10 mouse cellular contexts compared by ENCODE assay signal in the genomic region with DNA sequence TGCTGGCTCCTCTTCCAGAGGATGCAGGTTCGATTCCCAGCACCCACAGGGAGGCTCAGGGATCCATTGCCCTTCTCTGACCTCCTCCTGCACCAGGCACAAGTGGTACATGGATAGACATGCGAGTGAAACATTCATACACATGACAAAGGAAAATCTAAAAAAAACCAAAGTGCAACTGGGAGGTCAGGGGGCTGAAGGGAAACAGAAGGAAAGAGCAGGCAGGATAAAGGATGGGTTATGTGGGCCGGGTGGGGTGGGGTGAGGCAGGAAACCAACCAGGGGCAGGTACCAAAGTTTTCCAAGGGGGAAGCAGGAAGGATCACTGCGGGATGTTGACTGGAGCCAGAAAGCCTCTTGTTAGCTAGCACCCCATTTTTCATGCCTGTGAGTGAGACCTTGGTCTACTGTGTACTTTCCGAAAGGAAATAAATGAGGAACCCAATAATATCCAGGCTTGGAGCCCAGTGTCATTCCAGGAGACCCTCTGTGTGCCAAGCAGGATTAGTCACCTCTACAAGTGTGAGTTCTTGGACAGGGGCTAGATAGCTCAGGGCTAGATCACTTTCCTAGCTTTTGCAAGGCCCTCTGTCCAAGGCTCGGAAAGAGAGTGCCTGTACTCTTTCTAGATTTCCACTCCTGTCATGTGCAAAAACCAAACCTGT. TPM values are rescaled to one million over a fixed set of nuclear protein-coding genes. Genes with fewer than 3 reads are reported as not detected.
DNase-seq lines count a peak whose midpoint lies in the region; ATAC-seq and TF ChIP-seq lines count a peak whose summit lies in the region.
"Had no signal": no experiment of that assay in that cellular context is flagged by ENCODE, and none has a peak within 500 bp of the region (broad histone marks: within the 10 kb centered on the region; RNA-seq: fewer than 3 reads in every experiment).

No protein-coding gene starts in this region.

- WGBS in lung, embryonic 14.5 days = 25% methylated on average over 6 of the region's 6 CpGs
- WGBS in small intestine, adult 2 months = 34% methylated on average over 6 of the region's 6 CpGs

- intact Hi-C loops in left cerebral cortex, postnatal 10 days (cut with DNase I) = no loop called here

- ATAC-seq in lung, embryonic 14.5 days (ENCODE audit: insufficient read depth) = peak; percentile 53; the same call in 1 of the 2 replicates

- TF ChIP-seq POLR2A in small intestine, adult 2 months (IDR thresholded peaks at IDR 0.05; ENCODE audit: low read depth, low read length) = no peak

- H3K4me2 ChIP-seq in lung, embryonic 14.5 days = peak overlapping the region; percentile 26; the same call in 1 of the 2 replicates

- no peak overlapping the region for H3K9ac ChIP-seq in lung, embryonic 14.5 days

- H3K36me3 ChIP-seq in lung, embryonic 14.5 days (ENCODE audit: insufficient read depth) = no peaks in the 10 kb centered on the region
- H3K36me3 ChIP-seq in small intestine, adult 2 months (ENCODE audit: control insufficient read depth, insufficient read depth, low read length) = no peaks in the 10 kb centered on the region

- H3K27me3 ChIP-seq in lung, embryonic 14.5 days (ENCODE audit: insufficient read depth, low read length) = no peaks in the 10 kb centered on the region
- no peaks in the 10 kb centered on the region for H3K27me3 ChIP-seq in small intestine, adult 2 months (ENCODE audit: control insufficient read depth, insufficient read depth, low read length)
- H3K27me3 ChIP-seq: Patski had no signal

- TF ChIP-seq CTCF in lung, embryonic 14.5 days (IDR thresholded peaks at IDR 0.05; ENCODE audit: low read depth) = no peak
- no peak for TF ChIP-seq CTCF in small intestine, adult 2 months (IDR thresholded peaks at IDR 0.05; ENCODE audit: extremely low read depth, insufficient read length, insufficient replicate concordance, low read depth, low read length)

- no peaks in the 10 kb centered on the region for H3K9me3 ChIP-seq in lung, embryonic 14.5 days (ENCODE audit: low read depth, low read length)

- peak; percentile 60 for DNase-seq in lung, embryonic 14.5 days
- no peak for DNase-seq in lung, adult 18-20 months
- DNase-seq in gastrocnemius, adult 8-10 months (ENCODE audit: low spot score in 2 of 2) = peak; percentile 51 to 60
- DNase-seq in kidney, adult 9 months = peak; percentile 32
- no peak for DNase-seq in retina, postnatal 1 day
- no peak for DNase-seq in urinary bladder, postnatal 4 days (ENCODE audit: low spot score in 2 of 2)
- DNase-seq in left cerebral cortex, postnatal 10 days (ENCODE audit: extremely low spot score in 1 of 2, low spot score in 2 of 2) = no peak
- DNase-seq: liver had no signal

- H3K4me3 ChIP-seq in lung, embryonic 14.5 days (ENCODE audit: low read depth, low read length) = no peak overlapping the region
- no peak overlapping the region for H3K4me3 ChIP-seq in small intestine, adult 2 months (ENCODE audit: low read depth, low read length)

- peaks cover 22% of the 10 kb centered on the region for H3K4me1 ChIP-seq in lung, embryonic 14.5 days (ENCODE audit: insufficient read depth)
- peaks cover 50% of the 10 kb centered on the region for H3K4me1 ChIP-seq in small intestine, adult 2 months (ENCODE audit: control insufficient read depth, insufficient read depth, insufficient read length, low read length)

- H3K27ac ChIP-seq in lung, embryonic 14.5 days (ENCODE audit: low read depth) = peak overlapping the region; percentile 79
- peak overlapping the region; percentile 93 for H3K27ac ChIP-seq in small intestine, adult 2 months (ENCODE audit: insufficient read depth, low read depth, low read length)

RNA-seq across cellular contexts. Expression of gene Gcnt3, which starts 11.0 kb away (rescaled TPM):
- 0.18 and 0.21 TPM in 2 replicates for polyA plus RNA-seq in lung, embryonic 14.5 days (2014; fragmentation: Nextera tagmentation; extraction: Ambion mirVana)
- not detected for total RNA-seq in gastrocnemius, adult 8-10 months (2022)
- 5.6 and 9.8 TPM in 2 replicates for polyA plus RNA-seq in small intestine, adult 2 months (2012; rRNA removed)
- total RNA-seq in left cerebral cortex, postnatal 10 days (2021) = not detected

RNA-seq across cellular contexts. Expression of gene Gtf2a2, which starts 36.5 kb away (rescaled TPM):
- 223 and 228 TPM in 2 replicates for polyA plus RNA-seq in lung, embryonic 14.5 days (2014; fragmentation: Nextera tagmentation; extraction: Ambion mirVana)
- 10 to 100 TPM; 51.5 to 60.3 (median 56.9) TPM for total RNA-seq in gastrocnemius, adult 8-10 months (2022)
- 9.2 and 10.1 TPM in 2 replicates for polyA plus RNA-seq in small intestine, adult 2 months (2012; rRNA removed)
- total RNA-seq in left cerebral cortex, postnatal 10 days (2021) = 10 to 100 TPM; 66.9 to 77.5 TPM

RNA-seq across cellular contexts. Expression of gene Bnip2, which starts 59.6 kb away (rescaled TPM):
- 129 and 139 TPM in 2 replicates for polyA plus RNA-seq in lung, embryonic 14.5 days (2014; fragmentation: Nextera tagmentation; extraction: Ambion mirVana)
- 10 to 100 TPM; 77.2 to 83.2 (median 79.7) TPM for total RNA-seq in gastrocnemius, adult 8-10 months (2022)
- polyA plus RNA-seq in small intestine, adult 2 months (2012; rRNA removed) = 4.1 and 5.7 TPM in 2 replicates
- total RNA-seq in left cerebral cortex, postnatal 10 days (2021) = 10 to 100 TPM; 37.2 to 45.1 TPM

Comparison
In these comparisons a context has a peak if more than half of its experiments do, and no peak if none do; other contexts are left out.
1. DNase-seq: peak in lung, embryonic 14.5 days (single experiment), gastrocnemius, adult 8-10 months (2 of 2) and kidney, adult 9 months (single experiment); none in lung, adult 18-20 months (0 of 2), retina, postnatal 1 day (single experiment), urinary bladder, postnatal 4 days (0 of 2) and left cerebral cortex, postnatal 10 days (0 of 2).